Mouse (Mus musculus) adrenal gland, adult 18-20 months (tissue): Measurements from ENCODE around the gene Atp13a5. TPM values are rescaled to one million over a fixed set of nuclear protein-coding genes. Genes with fewer than 3 reads are reported as not detected.

Experiments used
- DNase-seq, 2 experiments: peaks; one replicate each; pipeline ENCODE4 v3.0.0; 2021 to 2022; ENCODE audit warnings: low spot score in 2 of 2
- total RNA-seq, 2 experiments: library from RNA; stranded (reverse); gene quantifications; 1 replicate in 1 of 2; 2 replicates in 1 of 2; pipeline ENCODE4 v1.2.3; 2021

Gene Atp13a5
- total RNA-seq, 2 experiments from 2014 or later, result not detected

DNA sequence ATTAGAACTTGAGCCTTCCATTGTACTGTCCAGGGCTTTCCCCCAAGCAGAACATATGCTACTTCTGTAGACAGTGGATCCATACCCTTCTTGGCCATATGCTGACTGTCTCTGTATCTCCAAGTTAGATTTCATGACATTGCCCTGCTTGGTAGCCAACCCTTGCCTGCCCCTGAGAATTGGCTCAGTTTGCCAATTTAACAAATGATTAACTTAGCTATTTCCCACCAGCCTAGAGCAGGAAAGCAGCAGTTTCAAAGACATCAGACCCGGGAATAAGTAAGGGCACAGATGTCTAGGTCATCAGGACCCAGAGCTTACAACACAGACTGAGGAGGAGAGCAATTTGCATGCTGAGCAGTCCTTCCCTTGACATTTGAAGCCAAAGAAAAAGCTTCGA is 173.0 kb downstream of the Atp13a5 start:
- DNase-seq, result no peak

DNA sequence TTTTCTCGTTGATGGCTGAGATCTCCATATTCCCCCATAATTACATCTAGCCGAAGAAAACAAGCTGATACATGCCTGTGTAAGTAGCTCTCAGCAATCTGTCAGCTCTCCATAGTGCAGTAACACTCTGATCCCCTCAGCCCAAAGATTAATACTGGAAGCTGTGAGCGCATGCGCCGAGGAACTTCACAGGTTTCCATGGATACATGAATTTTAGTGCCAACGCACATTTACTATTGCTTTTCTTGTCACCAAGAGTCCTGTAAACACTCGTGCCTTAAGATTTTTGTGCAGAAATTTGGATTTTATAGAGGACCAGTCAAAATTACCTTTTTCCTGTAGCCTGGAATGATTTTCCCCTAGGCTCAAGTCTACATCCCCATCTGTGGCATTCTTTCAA is 173.7 kb downstream of the Atp13a5 start:
- no peak for DNase-seq

DNA sequence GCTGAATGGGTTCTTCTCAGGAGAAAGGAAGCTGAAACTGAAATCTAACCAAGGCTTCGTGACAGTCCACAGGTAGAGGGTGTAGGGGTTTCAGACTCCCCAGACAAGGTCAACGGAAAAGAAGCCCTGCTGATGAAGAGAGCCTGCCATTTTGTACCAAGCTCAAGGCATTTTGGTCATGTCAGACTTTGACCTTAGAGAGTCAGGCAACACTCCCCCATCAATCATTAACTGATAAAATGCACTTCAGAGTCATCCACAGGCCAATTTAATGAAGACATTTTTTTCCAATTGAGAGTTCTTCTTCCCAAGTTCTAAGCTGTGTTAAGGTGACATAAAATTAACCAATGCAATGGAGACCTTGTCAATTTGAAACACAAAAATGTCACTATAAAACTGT is 177.4 kb downstream of the Atp13a5 start:
- DNase-seq, result no peak

DNA sequence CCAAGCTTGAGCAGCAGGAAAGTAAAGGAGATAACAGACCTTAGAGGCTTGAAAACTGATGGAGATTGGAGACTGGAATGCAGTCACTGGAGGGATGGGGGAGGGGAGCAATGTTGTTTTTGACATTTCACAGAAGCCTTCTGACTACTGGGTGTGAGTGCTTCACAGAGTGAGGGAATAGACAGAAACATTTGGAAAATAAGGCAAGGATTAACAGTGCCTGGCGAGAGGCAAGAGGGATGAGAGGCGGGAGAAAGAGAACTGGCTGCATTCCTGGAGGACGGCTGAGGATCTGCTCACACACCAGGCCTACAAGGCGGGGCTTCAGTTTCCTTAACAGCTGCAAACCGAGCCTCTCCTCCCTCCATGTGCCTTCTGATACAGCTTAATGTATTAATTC is 180.1 kb downstream of the Atp13a5 start:
- no peak for DNase-seq

DNA sequence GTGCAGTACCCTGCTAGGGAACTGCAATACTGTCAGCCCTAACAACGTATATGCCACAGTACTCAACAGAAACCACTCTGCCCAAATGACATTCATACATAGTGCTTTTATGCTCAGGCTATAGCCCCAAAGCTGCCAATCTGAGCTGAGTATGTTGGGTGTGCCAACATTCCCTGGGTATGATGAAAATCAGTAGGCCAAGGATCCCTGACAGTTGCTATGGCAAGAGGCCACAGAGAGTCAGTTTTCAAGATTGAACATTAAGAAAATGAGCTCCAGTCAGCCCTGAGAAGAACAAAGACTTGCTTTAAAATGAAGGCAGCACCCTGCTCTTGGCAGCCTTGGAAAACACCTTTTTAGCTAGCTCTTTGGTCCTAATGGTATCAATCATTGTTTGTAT is 183.4 kb downstream of the Atp13a5 start:
- DNase-seq, result no peak

DNA sequence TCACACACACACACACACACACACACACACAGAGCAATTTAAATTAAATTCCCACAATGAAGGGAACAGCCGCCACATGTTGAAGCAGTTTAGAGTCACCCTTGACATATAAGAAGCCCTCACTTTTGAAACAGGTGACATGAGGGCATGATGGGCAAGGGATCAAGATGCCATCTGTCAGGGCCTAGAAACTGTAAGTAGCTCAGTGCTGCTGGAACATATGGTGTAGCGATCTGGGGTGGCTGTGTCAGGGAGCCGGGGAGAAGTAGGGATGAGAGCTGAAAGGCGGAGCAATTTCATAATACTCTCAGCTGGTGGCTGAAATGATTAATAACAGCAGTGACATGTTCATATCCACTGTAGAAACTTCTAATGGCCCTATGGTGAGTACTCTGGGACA is 184.6 kb downstream of the Atp13a5 start:
- no peak for DNase-seq

DNA sequence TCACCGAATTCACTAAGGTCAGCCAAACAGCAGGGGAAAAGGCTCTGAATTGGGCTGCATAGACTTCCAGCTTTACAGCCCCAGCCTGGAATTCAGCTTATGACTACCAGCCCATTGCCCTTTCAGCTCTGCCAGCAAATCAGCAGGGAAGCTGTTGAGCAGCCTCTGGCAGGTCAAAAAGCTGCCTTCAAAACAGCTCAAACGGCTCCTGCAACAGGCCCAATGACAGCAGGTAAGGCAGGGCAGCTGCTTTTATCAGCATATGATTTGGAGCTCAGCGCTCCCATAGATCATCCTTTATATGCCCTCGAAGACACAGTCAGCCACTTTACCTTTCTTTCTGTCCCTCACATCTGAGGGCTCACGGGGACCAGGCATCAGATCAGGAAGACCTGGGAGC is 185.6 kb downstream of the Atp13a5 start:
- no peak for DNase-seq

Other genes starting within 250 kb of the Atp13a5 start
- 1 to 10 TPM; 1.5 to 6.4 TPM for gene Hrasls, start 169.0 kb downstream of the Atp13a5 start, total RNA-seq
- not detected for gene Atp13a4, start 166.1 kb upstream of the Atp13a5 start, total RNA-seq
- gene Opa1, start 200.6 kb upstream of the Atp13a5 start, total RNA-seq, result 10 to 100 TPM; 91.1 to 99.5 TPM